Mouse (Mus musculus): ENCODE measurements around the gene D230025D16Rik.
"Not testable (repeated sequence)": the region's sequence is repeated elsewhere in the genome, so short reads cannot be mapped to it uniquely, and the experiment has no call there.

- not testable (repeated sequence) for TF ChIP-seq CTCF, EP300 (IDR thresholded peaks at IDR 0.05; ENCODE audit: low read depth)
These were observed 49.7 kb upstream of the D230025D16Rik start for GRCm38 (mm10) chr8:105175287-105175686.
